Mouse (Mus musculus) gastrocnemius, adult 2 months (tissue): Measurements from ENCODE around the gene Sgta. TPM values are rescaled to one million over a fixed set of nuclear protein-coding genes. Genes with fewer than 3 reads are reported as not detected.

Experiments
- DNase-seq: peaks from one replicate; pipeline ENCODE4 v3.0.0; 2022
- H3K27ac ChIP-seq: fragments of 200-600 bp; 2 replicates; pipeline ENCODE4 v1.8.1; 2022; ENCODE audit warnings: mild to moderate bottlenecking
- H3K4me3 ChIP-seq: fragments of 200-600 bp; 2 replicates; pipeline ENCODE4 v1.8.1; 2022; ENCODE audit warnings: mild to moderate bottlenecking, moderate library complexity
- CTCF ChIP-seq: fragments of 200-600 bp; IDR thresholded peaks from 2 replicates; pipeline ENCODE4 v1.8.1; 2022; ENCODE audit warnings: antibody characterized with exemption, mild to moderate bottlenecking, moderate library complexity
- intact Hi-C: fragments of 180-260 bp; cut with DNase I; formaldehyde crosslinking; loops from one replicate; pipeline ENCODE4 v1.15.1; 2025
- microRNA-seq: library from miRNA; unstranded; fragments of <30 nt; microRNA quantifications from one replicate; pipeline ENCODE4 v1.2.0, GENCODE M21; 2021
- total RNA-seq, 2 experiments: library from RNA; stranded (reverse); gene quantifications; 2 replicates each; pipeline ENCODE4 v1.2.3; 2021

Gene Sgta
- total RNA-seq, 2 experiments from 2014 or later: 100 TPM

- Histone ChIP-seq H3K27ac (no peak overlapping the region), H3K4me3 (no peak overlapping the region)
- intact Hi-C loops: no loop called here
- TF ChIP-seq CTCF: no peak
- no peak for DNase-seq
These were observed 52.7 kb downstream of the Sgta start for GRCm38 (mm10) chr10:81007240-81007639.

- intact Hi-C loops: no loop called here
These were observed 53.8 kb downstream of the Sgta start for GRCm38 (mm10) chr10:81006005-81006677.

GRCm38 (mm10) chr10:81001161-81001560 is 58.8 kb downstream of the Sgta start:
- H3K27ac ChIP-seq: no peak overlapping the region
- DNase-seq: no peak
- TF ChIP-seq CTCF: no peak
- intact Hi-C loops: loop anchor here (5.0 kb wide), 1 partner anchor 41 kb away; no protein-coding TSS in a partner anchor
- no peak overlapping the region for H3K4me3 ChIP-seq

More at GRCm38 (mm10) chr10:81006005-81006677, 53.8 kb downstream of the Sgta start:
- Histone ChIP-seq H3K4me3 (no peak overlapping the region), H3K27ac (no peak overlapping the region)
- no peak for TF ChIP-seq CTCF
- no peak for DNase-seq

GRCm38 (mm10) chr10:81000197-81001062 is 59.6 kb downstream of the Sgta start:
- intact Hi-C loops: loop anchor here (5.0 kb wide), 1 partner anchor 42 kb away; no protein-coding TSS in a partner anchor
- DNase-seq: no peak
- H3K27ac ChIP-seq: no peak overlapping the region
- no peak for TF ChIP-seq CTCF
- H3K4me3 ChIP-seq: no peak overlapping the region

- no peak overlapping the region; the same call in 1 of the 2 replicates for H3K27ac ChIP-seq
- peak overlapping the region; percentile 19; the same call in 1 of the 2 replicates for H3K4me3 ChIP-seq
- intact Hi-C loops: loop anchor here (2.0 to 10.0 kb wide), 3 partner anchors 43 to 175 kb away; partner anchors contain the start of gene Oaz1
- peak; percentile 93 for TF ChIP-seq CTCF
- peak; percentile 84 for DNase-seq
These were observed 60.4 kb downstream of the Sgta start for GRCm38 (mm10) chr10:80999362-81000196.

GRCm38 (mm10) chr10:80998778-80999177 is 61.2 kb downstream of the Sgta start:
- peak; percentile 56 for DNase-seq
- H3K27ac ChIP-seq: no peak overlapping the region
- no peak overlapping the region for H3K4me3 ChIP-seq
- peak; percentile 73 for TF ChIP-seq CTCF
- intact Hi-C loops: loop anchor here (2.0 to 10.0 kb wide), 2 partner anchors 84 to 174 kb away; partner anchors contain the start of gene Oaz1

- DNase-seq: no peak
- H3K27ac ChIP-seq: no peak overlapping the region
These were observed 62.0 kb downstream of the Sgta start for GRCm38 (mm10) chr10:80998021-80998420.

GRCm38 (mm10) chr10:80997332-80997731 is 62.6 kb downstream of the Sgta start:
- DNase-seq: no peak
- intact Hi-C loops: loop anchor here (10.0 kb wide), 1 partner anchor 173 kb away; the partner anchor contains the start of gene Oaz1
- no peak for TF ChIP-seq CTCF

More at GRCm38 (mm10) chr10:80998021-80998420, 62.0 kb downstream of the Sgta start:
- TF ChIP-seq CTCF: no peak
- intact Hi-C loops: loop anchor here (2.0 to 10.0 kb wide), 2 partner anchors 85 to 173 kb away; partner anchors contain the start of gene Oaz1
- H3K4me3 ChIP-seq: no peak overlapping the region

GRCm38 (mm10) chr10:80996501-80996900 is 63.5 kb downstream of the Sgta start:
- no peak overlapping the region for H3K4me3 ChIP-seq

More at GRCm38 (mm10) chr10:80997332-80997731, 62.6 kb downstream of the Sgta start:
- Histone ChIP-seq H3K4me3 (no peak overlapping the region), H3K27ac (no peak overlapping the region)

GRCm38 (mm10) chr10:80995091-80995632 is 64.8 kb downstream of the Sgta start:
- intact Hi-C loops: loop anchor here (1.0 to 10.0 kb wide), 3 partner anchors 66 to 170 kb away; partner anchors contain the start of gene Oaz1
- peak; percentile 83 for DNase-seq
- H3K27ac ChIP-seq: peak overlapping the region; percentile 69
- peak overlapping the region; percentile 54 for H3K4me3 ChIP-seq
- peak; percentile 99 for TF ChIP-seq CTCF

More at GRCm38 (mm10) chr10:80996501-80996900, 63.5 kb downstream of the Sgta start:
- no peak for DNase-seq
- H3K27ac ChIP-seq: no peak overlapping the region
- TF ChIP-seq CTCF: no peak
- intact Hi-C loops: loop anchor here (10.0 kb wide), 1 partner anchor 172 kb away; the partner anchor contains the start of gene Oaz1

GRCm38 (mm10) chr10:80994621-80995020 is 65.4 kb downstream of the Sgta start:
- no peak for DNase-seq
- no peak overlapping the region; the same call in 1 of the 2 replicates for H3K4me3 ChIP-seq

More at GRCm38 (mm10) chr10:80994621-80995020, 65.4 kb downstream of the Sgta start:
- intact Hi-C loops: loop anchor here (1.0 to 10.0 kb wide), 5 partner anchors 37 to 247 kb away; partner anchors contain the start of gene Oaz1
- peak overlapping the region; percentile 69 for H3K27ac ChIP-seq
- TF ChIP-seq CTCF: no peak

Small RNAs within 50 kb of the gene (microRNA-seq; reads per million reads assigned to microRNA genes)
- gene Mir5615-1: not detected
- not detected for gene Mir5615-2

Other genes with a start within 250 kb of the Sgta start
- 100 to 1,000 TPM; 397 to 414 TPM for gene Jsrp1, start 246.7 kb downstream of the Sgta start, total RNA-seq
- gene Oaz1, start 233.5 kb downstream of the Sgta start, total RNA-seq: 100 to 1,000 TPM; 579 to 691 TPM
- 10 to 100 TPM; 10.9 to 11.3 TPM for gene Lingo3, start 216.1 kb downstream of the Sgta start, total RNA-seq
- gene Lsm7, start 205.0 kb downstream of the Sgta start, total RNA-seq: 10 to 100 TPM; 13.5 to 20.0 TPM
- 10 to 100 TPM; 11.3 to 18.5 TPM for gene Sppl2b, start 204.9 kb downstream of the Sgta start, total RNA-seq
- under 1 TPM in 1 of 2 experiments, not detected in 1; 0.08 TPM for gene Tmprss9, start 188.3 kb downstream of the Sgta start, total RNA-seq
- gene Timm13, start 159.2 kb downstream of the Sgta start, total RNA-seq: 100 to 1,000 TPM; 110 to 139 TPM
- 1 to 10 TPM; 1.9 to 3.0 TPM for gene Lmnb2, start 141.9 kb downstream of the Sgta start, total RNA-seq
- 10 to 100 TPM; 23.6 to 28.4 TPM for gene Gadd45b, start 130.1 kb downstream of the Sgta start, total RNA-seq
- 1 to 10 TPM in 1 of 2 experiments, under 1 TPM in 1; 0.66 to 1.0 TPM for gene Gng7, start 45.2 kb downstream of the Sgta start, total RNA-seq
- gene Diras1, start 34.5 kb downstream of the Sgta start, total RNA-seq: under 1 TPM in 1 of 2 experiments, not detected in 1; 0.08 TPM
- gene Slc39a3, start 22.8 kb downstream of the Sgta start, total RNA-seq: 10 to 100 TPM; 11.6 to 16.0 TPM
- gene Thop1, start 9.9 kb upstream of the Sgta start, total RNA-seq: 10 to 100 TPM; 25.1 to 25.9 TPM
- not detected for gene Creb3l3, start 38.7 kb upstream of the Sgta start, total RNA-seq
- gene Map2k2, start 45.7 kb upstream of the Sgta start, total RNA-seq: 100 to 1,000 TPM; 148 to 187 TPM
- gene Zbtb7a, start 75.0 kb upstream of the Sgta start, total RNA-seq: 10 to 100 TPM; 23.3 to 25.9 TPM
- gene Pias4, start 107.7 kb upstream of the Sgta start, total RNA-seq: 10 to 100 TPM; 15.7 to 16.2 TPM
- 1,000 to 10,000 TPM; 1,128 to 1,335 TPM for gene Eef2, start 116.5 kb upstream of the Sgta start, total RNA-seq
- 10 to 100 TPM; 22.1 to 24.9 TPM for gene Dapk3, start 122.8 kb upstream of the Sgta start, total RNA-seq
- gene 4930442H23Rik, start 123.7 kb upstream of the Sgta start, total RNA-seq: not detected
- 10 to 100 TPM; 59.7 to 72.8 TPM for gene Nmrk2, start 141.9 kb upstream of the Sgta start, total RNA-seq
- gene Atcay, start 170.7 kb upstream of the Sgta start, total RNA-seq: not detected
- 1 to 10 TPM; 1.8 to 2.7 TPM for gene Zfr2, start 173.0 kb upstream of the Sgta start, total RNA-seq
- under 1 TPM; 0.15 to 0.31 TPM for gene Matk, start 192.8 kb upstream of the Sgta start, total RNA-seq
- gene Mrpl54, start 206.8 kb upstream of the Sgta start, total RNA-seq: 100 to 1,000 TPM; 103 to 112 TPM
- 100 to 1,000 TPM; 110 to 119 TPM for gene Apba3, start 206.8 kb upstream of the Sgta start, total RNA-seq
- not detected for gene Tjp3, start 231.4 kb upstream of the Sgta start, total RNA-seq
- 10 to 100 TPM; 20.7 to 25.0 TPM for gene Pip5k1c, start 232.8 kb upstream of the Sgta start, total RNA-seq